Mouse (Mus musculus): ENCODE measurements around the gene Uggt1. TPM values are rescaled to one million over a fixed set of nuclear protein-coding genes. Genes with fewer than 3 reads are reported as not detected.

Gene Uggt1
- polyA plus RNA-seq, 1 experiment: 15.9 TPM

GRCm38 (mm10) chr1:36134584-36134983, 109.9 kb downstream of the Uggt1 start:
- H3K4me1 ChIP-seq (ENCODE audit: control insufficient read depth, insufficient read depth, insufficient read length): peaks cover 23% of the 10 kb centered on the region
- no peaks in the 10 kb centered on the region for H3K27me3 ChIP-seq (ENCODE audit: control insufficient read depth, insufficient read depth, low read length)
- no peak overlapping the region for H3K4me3 ChIP-seq (ENCODE audit: extremely low read depth, insufficient read depth, insufficient read length)
- WGBS: 2% methylated on average over 3 of the region's 3 CpGs
- TF ChIP-seq POLR2A (IDR thresholded peaks at IDR 0.05; ENCODE audit: low read depth, low read length) (no peak), CTCF (IDR thresholded peaks at IDR 0.05; ENCODE audit: extremely low read depth, insufficient read depth, insufficient read length, insufficient replicate concordance) (peak; percentile 79; the same call in 1 of the 2 replicates)
- H3K27ac ChIP-seq (ENCODE audit: insufficient read depth, low read length): no peak overlapping the region
- peak; percentile 50 to 78 for DNase-seq (ENCODE audit: low read depth in 1 of 2, low spot score in 2 of 2)
- H3K36me3 ChIP-seq (ENCODE audit: control insufficient read depth, insufficient read depth, low read length): no peaks in the 10 kb centered on the region

DNA sequence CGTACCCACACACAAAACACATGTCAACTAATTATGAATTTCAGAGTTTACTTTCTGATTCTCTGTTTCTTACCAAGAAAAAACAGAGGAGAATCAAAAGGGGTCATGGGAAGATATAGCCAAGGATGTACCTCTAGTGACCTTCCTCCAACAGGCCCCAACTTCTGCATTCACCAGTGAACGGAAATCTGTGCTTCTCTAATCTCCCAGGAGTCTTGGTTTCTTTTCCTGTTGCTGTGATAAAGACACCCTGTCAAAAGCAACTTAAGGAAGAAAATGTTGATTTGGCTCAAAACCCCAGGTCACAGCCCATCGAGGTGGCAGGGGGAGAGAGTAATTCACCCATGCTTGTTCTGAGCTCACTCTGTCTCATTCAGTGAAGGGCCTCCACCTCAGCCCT, 110.9 kb downstream of the Uggt1 start:
- peak overlapping the region; percentile 41; the same call in 1 of the 2 replicates for H3K27ac ChIP-seq (ENCODE audit: insufficient read depth, low read length)
- H3K27me3 ChIP-seq (ENCODE audit: control insufficient read depth, insufficient read depth, low read length): no peaks in the 10 kb centered on the region
- no peaks in the 10 kb centered on the region for H3K36me3 ChIP-seq (ENCODE audit: control insufficient read depth, insufficient read depth, low read length)
- WGBS: 24% methylated on average over 3 of the region's 3 CpGs
- no peak for TF ChIP-seq POLR2A (IDR thresholded peaks at IDR 0.05; ENCODE audit: low read depth, low read length)
- TF ChIP-seq CTCF (IDR thresholded peaks at IDR 0.05; ENCODE audit: extremely low read depth, insufficient read depth, insufficient read length, insufficient replicate concordance): no peak
- H3K4me3 ChIP-seq (ENCODE audit: extremely low read depth, insufficient read depth, insufficient read length): no peak overlapping the region
- H3K4me1 ChIP-seq (ENCODE audit: control insufficient read depth, insufficient read depth, insufficient read length): peaks cover 29% of the 10 kb centered on the region
- DNase-seq (ENCODE audit: low read depth in 1 of 2, low spot score in 2 of 2): no peak

- no peak overlapping the region for H3K4me3 ChIP-seq (ENCODE audit: extremely low read depth, insufficient read depth, insufficient read length)
- DNase-seq (ENCODE audit: low read depth in 1 of 2, low spot score in 2 of 2): peak in 1 of 2 experiments; percentile 42
Measured at GRCm38 (mm10) chr1:36133041-36133440, 111.5 kb downstream of the Uggt1 start.

DNA sequence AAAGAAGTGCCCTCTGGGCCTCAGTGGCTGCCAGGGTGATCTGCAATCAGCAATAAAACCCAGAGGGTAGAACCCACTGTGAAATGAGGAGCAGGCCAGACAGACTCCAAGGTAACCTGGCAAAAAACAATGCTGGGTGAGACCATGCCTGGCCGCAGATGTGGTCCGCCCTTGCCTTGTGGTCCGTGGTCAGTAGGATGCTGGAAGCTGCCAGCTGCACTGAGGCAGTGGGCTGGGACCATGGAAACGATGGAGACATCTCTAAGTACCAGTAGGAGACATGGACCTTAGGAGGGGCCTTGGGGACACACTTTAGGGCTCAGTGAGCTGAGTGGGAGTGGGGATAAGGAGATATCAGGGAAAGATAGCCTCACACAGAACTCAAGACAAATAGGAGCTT, 112.3 kb downstream of the Uggt1 start:
- peaks cover 33% of the 10 kb centered on the region for H3K4me1 ChIP-seq (ENCODE audit: control insufficient read depth, insufficient read depth, insufficient read length)

More at GRCm38 (mm10) chr1:36133041-36133440, 111.5 kb downstream of the Uggt1 start:
- TF ChIP-seq POLR2A (IDR thresholded peaks at IDR 0.05; ENCODE audit: low read depth, low read length): no peak
- TF ChIP-seq CTCF (IDR thresholded peaks at IDR 0.05; ENCODE audit: extremely low read depth, insufficient read depth, insufficient read length, insufficient replicate concordance): no peak
- H3K27me3 ChIP-seq (ENCODE audit: control insufficient read depth, insufficient read depth, low read length): no peaks in the 10 kb centered on the region
- H3K27ac ChIP-seq (ENCODE audit: insufficient read depth, low read length): peak overlapping the region; percentile 41
- WGBS: 7% methylated on average over 8 of the region's 8 CpGs
- H3K36me3 ChIP-seq (ENCODE audit: control insufficient read depth, insufficient read depth, low read length): no peaks in the 10 kb centered on the region
- peaks cover 33% of the 10 kb centered on the region for H3K4me1 ChIP-seq (ENCODE audit: control insufficient read depth, insufficient read depth, insufficient read length)

GRCm38 (mm10) chr1:36131766-36132165, 112.8 kb downstream of the Uggt1 start:
- no peaks in the 10 kb centered on the region for H3K27me3 ChIP-seq (ENCODE audit: control insufficient read depth, insufficient read depth, low read length)
- H3K4me3 ChIP-seq (ENCODE audit: extremely low read depth, insufficient read depth, insufficient read length): no peak overlapping the region
- DNase-seq (ENCODE audit: low read depth in 1 of 2, low spot score in 2 of 2): no peak
- WGBS: 64% methylated on average over 8 of the region's 8 CpGs
- H3K4me1 ChIP-seq (ENCODE audit: control insufficient read depth, insufficient read depth, insufficient read length): peaks cover 33% of the 10 kb centered on the region
- TF ChIP-seq POLR2A (IDR thresholded peaks at IDR 0.05; ENCODE audit: low read depth, low read length): no peak
- TF ChIP-seq CTCF (IDR thresholded peaks at IDR 0.05; ENCODE audit: extremely low read depth, insufficient read depth, insufficient read length, insufficient replicate concordance): no peak
- no peaks in the 10 kb centered on the region for H3K36me3 ChIP-seq (ENCODE audit: control insufficient read depth, insufficient read depth, low read length)
- peak overlapping the region; percentile 27; the same call in 1 of the 2 replicates for H3K27ac ChIP-seq (ENCODE audit: insufficient read depth, low read length)

More for the DNA sequence above, 112.3 kb downstream of the Uggt1 start:
- Histone ChIP-seq H3K27ac (ENCODE audit: insufficient read depth, low read length) (peak overlapping the region; percentile 27; the same call in 1 of the 2 replicates), H3K4me3 (ENCODE audit: extremely low read depth, insufficient read depth, insufficient read length) (peak overlapping the region; percentile 12), H3K36me3 (ENCODE audit: control insufficient read depth, insufficient read depth, low read length) (no peaks in the 10 kb centered on the region), H3K27me3 (ENCODE audit: control insufficient read depth, insufficient read depth, low read length) (no peaks in the 10 kb centered on the region)
- no peak for TF ChIP-seq POLR2A (IDR thresholded peaks at IDR 0.05; ENCODE audit: low read depth, low read length)
- no peak for TF ChIP-seq CTCF (IDR thresholded peaks at IDR 0.05; ENCODE audit: extremely low read depth, insufficient read depth, insufficient read length, insufficient replicate concordance)
- DNase-seq (ENCODE audit: low read depth in 1 of 2, low spot score in 2 of 2): no peak
- WGBS: 51% methylated on average over 4 of the region's 4 CpGs

DNA sequence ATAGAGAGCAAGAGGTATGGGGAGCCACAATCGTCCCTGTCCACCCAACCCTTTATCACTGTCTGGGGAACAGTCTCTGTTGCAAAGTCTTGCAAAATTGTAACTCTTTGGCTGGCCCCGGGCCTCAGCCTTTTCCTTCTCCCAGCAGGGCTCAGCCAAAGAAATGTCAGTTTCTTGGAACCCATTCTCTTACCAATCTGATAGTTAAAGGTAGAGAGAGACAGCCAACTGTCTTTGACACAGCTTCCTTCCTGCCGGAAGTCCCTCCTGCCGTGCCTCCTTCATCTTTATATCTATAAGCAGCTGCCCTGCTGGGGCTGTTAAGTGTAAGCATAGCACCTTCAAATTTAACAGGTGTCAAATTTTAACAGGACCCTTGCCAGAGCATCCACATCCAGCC, 113.4 kb downstream of the Uggt1 start:
- H3K4me3 ChIP-seq (ENCODE audit: extremely low read depth, insufficient read depth, insufficient read length): no peak overlapping the region
- H3K27ac ChIP-seq (ENCODE audit: insufficient read depth, low read length): peak overlapping the region; percentile 7; the same call in 1 of the 2 replicates
- H3K27me3 ChIP-seq (ENCODE audit: control insufficient read depth, insufficient read depth, low read length): no peaks in the 10 kb centered on the region
- no peaks in the 10 kb centered on the region for H3K36me3 ChIP-seq (ENCODE audit: control insufficient read depth, insufficient read depth, low read length)
- DNase-seq (ENCODE audit: low read depth in 1 of 2, low spot score in 2 of 2): peak in 1 of 2 experiments; percentile 18
- TF ChIP-seq CTCF (IDR thresholded peaks at IDR 0.05; ENCODE audit: extremely low read depth, insufficient read depth, insufficient read length, insufficient replicate concordance): no peak
- no peak for TF ChIP-seq POLR2A (IDR thresholded peaks at IDR 0.05; ENCODE audit: low read depth, low read length)
- peaks cover 33% of the 10 kb centered on the region for H3K4me1 ChIP-seq (ENCODE audit: control insufficient read depth, insufficient read depth, insufficient read length)
- 11% methylated on average over 4 of the region's 4 CpGs for WGBS

GRCm38 (mm10) chr1:36130307-36131035, 114.0 kb downstream of the Uggt1 start:
- peak overlapping the region; percentile 5; the same call in 1 of the 2 replicates for H3K27ac ChIP-seq (ENCODE audit: insufficient read depth, low read length)
- no peak overlapping the region for H3K4me3 ChIP-seq (ENCODE audit: extremely low read depth, insufficient read depth, insufficient read length)
- 77% methylated on average over 4 of the region's 4 CpGs for WGBS
- H3K27me3 ChIP-seq (ENCODE audit: control insufficient read depth, insufficient read depth, low read length): no peaks in the 10 kb centered on the region
- no peak for TF ChIP-seq POLR2A (IDR thresholded peaks at IDR 0.05; ENCODE audit: low read depth, low read length)
- TF ChIP-seq CTCF (IDR thresholded peaks at IDR 0.05; ENCODE audit: extremely low read depth, insufficient read depth, insufficient read length, insufficient replicate concordance): no peak
- no peak for DNase-seq (ENCODE audit: low read depth in 1 of 2, low spot score in 2 of 2)
- H3K36me3 ChIP-seq (ENCODE audit: control insufficient read depth, insufficient read depth, low read length): no peaks in the 10 kb centered on the region
- peaks cover 33% of the 10 kb centered on the region for H3K4me1 ChIP-seq (ENCODE audit: control insufficient read depth, insufficient read depth, insufficient read length)
